Mouse (Mus musculus) liver, embryonic 11.5 days (tissue): ENCODE measurements around the gene Ptpre. TPM values are rescaled to one million over a fixed set of nuclear protein-coding genes. Genes with fewer than 3 reads are reported as not detected.
A peak's percentile ranks its signal among the peaks of the same experiment; 100 is the strongest.

ENCODE experiments used
- ATAC-seq: fragments of 200-750 bp; cut with Nextera tagmentation; replicated peaks from 2 replicates; pipeline ENCODE4 v1.8.0; 2017; ENCODE audit warnings: moderate number of reproducible peaks, mild to moderate bottlenecking, moderate TSS enrichment, moderate library complexity; ENCODE audit not compliant: low FRiP score
- DNase-seq: peaks from one replicate; pipeline ENCODE4 v3.0.0-alpha.2; 2017; ENCODE audit warnings: low spot score
- H3K27ac ChIP-seq: fragments of 300-500 bp; sonication (generic); 2 replicates; pipeline ENCODE4 v1.5.1; 2014; ENCODE audit warnings: mild to moderate bottlenecking, low read depth, low read length, control low read depth
- H3K27me3 ChIP-seq: fragments of 300-500 bp; sonication (generic); replicated peaks from 2 replicates; pipeline ENCODE4 v1.6.1; 2014; ENCODE audit warnings: low read length, mixed read lengths; ENCODE audit not compliant: control insufficient read depth, insufficient read depth
- H3K36me3 ChIP-seq: fragments of 300-500 bp; sonication (generic); 2 replicates; pipeline ENCODE4 v1.6.1; 2014; ENCODE audit warnings: mild to moderate bottlenecking, low read length, moderate library complexity, mixed read lengths; ENCODE audit not compliant: control insufficient read depth, insufficient read depth
- H3K4me1 ChIP-seq: fragments of 300-500 bp; sonication (generic); replicated peaks from 2 replicates; pipeline ENCODE4 v1.6.1; 2014; ENCODE audit warnings: low read length, mixed read lengths; ENCODE audit not compliant: control insufficient read depth, insufficient read depth
- H3K4me2 ChIP-seq: fragments of 300-500 bp; sonication (generic); 2 replicates; pipeline ENCODE4 v1.6.1; 2014; ENCODE audit warnings: mild to moderate bottlenecking, control low read depth, moderate library complexity
- H3K4me3 ChIP-seq: fragments of 300-500 bp; sonication (generic); 2 replicates; pipeline ENCODE4 v1.5.1; 2014; ENCODE audit warnings: low read depth, low read length, control low read depth
- H3K9ac ChIP-seq: fragments of 300-500 bp; sonication (generic); 2 replicates; pipeline ENCODE4 v1.6.1; 2014; ENCODE audit warnings: low read depth, low read length, control low read depth
- H3K9me3 ChIP-seq: fragments of 300-500 bp; sonication (generic); 2 replicates; pipeline ENCODE4 v1.6.1; 2016; ENCODE audit warnings: low read length, inconsistent platforms, mixed read lengths; ENCODE audit not compliant: control insufficient read depth
- WGBS: fragments of 180-500 bp; shearing (Covaris S2); extraction: QIAGEN DNeasy Blood & Tissue Kit; methylation state at CpG from one replicate; pipeline ENCODE4 v1.1.7; 2014; 5-methylcytosine and 5-hydroxymethylcytosine counted together
- polyA plus RNA-seq: library from polyadenylated mRNA; unstranded; fragments of >200 nt; fragmentation: Nextera tagmentation; extraction: Ambion mirVana; gene quantifications from 2 replicates; pipeline ENCODE4 v1.2.1, GENCODE M21; 2014

Ptpre gene
- polyA plus RNA-seq, 1 experiment from 2014 or later = 5.4 TPM

DNA sequence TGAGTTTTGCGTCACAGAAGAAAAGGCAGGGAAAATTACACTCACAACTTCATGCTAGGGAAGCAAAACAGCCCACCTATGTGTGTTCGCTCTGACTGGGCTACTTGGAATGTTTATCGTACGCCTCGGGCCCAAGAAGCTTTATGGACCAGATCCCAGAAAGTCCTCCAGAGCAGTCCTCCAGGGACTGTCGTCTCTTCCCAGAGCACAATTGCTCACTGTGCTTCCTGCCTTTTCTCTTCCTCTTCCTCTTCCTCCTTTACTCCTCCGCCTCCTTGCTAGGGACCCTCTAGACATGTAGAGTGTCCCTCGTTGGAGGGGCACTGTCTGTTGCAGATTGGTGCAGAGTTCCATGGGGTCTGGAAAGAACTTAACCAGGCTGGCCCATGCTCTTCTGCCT lies 111.5 kb downstream of the Ptpre start:
- Histone ChIP-seq H3K9me3 (no peaks in the 10 kb centered on the region), H3K4me3 (no peak overlapping the region), H3K4me2 (no peak overlapping the region), H3K27me3 (no peaks in the 10 kb centered on the region), H3K27ac (no peak overlapping the region), H3K36me3 (no peaks in the 10 kb centered on the region), H3K4me1 (no peaks in the 10 kb centered on the region), H3K9ac (no peak overlapping the region)
- DNase-seq (no peak), ATAC-seq (no peak)
- WGBS = 83% methylated on average over 8 of the region's 8 CpGs

DNA sequence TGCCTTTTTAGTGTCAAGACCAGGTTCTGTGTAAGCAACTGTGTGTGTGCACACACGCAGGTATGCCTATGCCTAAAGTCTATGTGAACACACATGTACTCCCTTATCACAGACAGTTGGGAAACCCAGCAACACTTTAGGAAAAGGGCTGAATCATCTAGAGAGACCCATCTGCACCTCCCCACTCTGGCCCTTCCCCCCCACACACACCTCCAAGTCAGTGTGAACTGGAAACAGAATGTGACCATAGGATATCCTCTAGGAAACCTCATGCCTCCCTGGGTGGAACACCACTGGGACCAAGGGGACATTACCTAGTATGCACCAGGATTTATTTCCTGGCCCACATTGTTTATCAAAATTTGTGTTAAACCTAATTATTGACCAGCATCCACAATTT lies 112.0 kb downstream of the Ptpre start:
- Histone ChIP-seq H3K9me3 (no peaks in the 10 kb centered on the region), H3K36me3 (no peaks in the 10 kb centered on the region), H3K4me1 (no peaks in the 10 kb centered on the region), H3K27ac (no peak overlapping the region), H3K4me2 (no peak overlapping the region), H3K4me3 (no peak overlapping the region), H3K9ac (no peak overlapping the region), H3K27me3 (no peaks in the 10 kb centered on the region)
- 96% methylated on average over 1 of the region's 1 CpGs for WGBS
- no peak for ATAC-seq
- DNase-seq = no peak

DNA sequence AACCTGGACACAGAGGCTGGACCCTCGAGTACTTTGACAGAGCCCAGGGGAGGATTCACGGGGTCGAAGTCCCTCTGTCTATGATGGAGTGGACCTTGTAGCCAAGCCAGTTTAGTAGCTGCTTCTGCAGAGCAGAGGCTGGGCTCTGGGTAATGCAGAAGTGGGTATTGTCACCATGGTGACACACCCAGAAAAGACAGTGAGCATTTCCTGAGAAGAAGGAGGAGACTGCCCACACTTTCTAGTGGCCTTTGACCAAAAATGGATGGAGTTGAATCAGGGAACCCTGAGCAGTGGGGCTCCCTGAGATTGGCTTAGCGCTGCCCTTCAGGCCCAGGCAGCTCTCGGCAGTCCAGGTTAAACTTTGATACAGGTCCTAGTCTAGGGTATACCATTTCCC lies 112.8 kb downstream of the Ptpre start:
- no peaks in the 10 kb centered on the region for H3K9me3 ChIP-seq
- no peaks in the 10 kb centered on the region for H3K4me1 ChIP-seq
- H3K27me3 ChIP-seq = no peaks in the 10 kb centered on the region
- H3K36me3 ChIP-seq = no peaks in the 10 kb centered on the region
- DNase-seq (no peak), ATAC-seq (no peak)
- no peak overlapping the region for H3K9ac ChIP-seq
- WGBS = 72% methylated on average over 5 of the region's 5 CpGs
- no peak overlapping the region for H3K4me3 ChIP-seq
- H3K4me2 ChIP-seq = no peak overlapping the region
- no peak overlapping the region for H3K27ac ChIP-seq

DNA sequence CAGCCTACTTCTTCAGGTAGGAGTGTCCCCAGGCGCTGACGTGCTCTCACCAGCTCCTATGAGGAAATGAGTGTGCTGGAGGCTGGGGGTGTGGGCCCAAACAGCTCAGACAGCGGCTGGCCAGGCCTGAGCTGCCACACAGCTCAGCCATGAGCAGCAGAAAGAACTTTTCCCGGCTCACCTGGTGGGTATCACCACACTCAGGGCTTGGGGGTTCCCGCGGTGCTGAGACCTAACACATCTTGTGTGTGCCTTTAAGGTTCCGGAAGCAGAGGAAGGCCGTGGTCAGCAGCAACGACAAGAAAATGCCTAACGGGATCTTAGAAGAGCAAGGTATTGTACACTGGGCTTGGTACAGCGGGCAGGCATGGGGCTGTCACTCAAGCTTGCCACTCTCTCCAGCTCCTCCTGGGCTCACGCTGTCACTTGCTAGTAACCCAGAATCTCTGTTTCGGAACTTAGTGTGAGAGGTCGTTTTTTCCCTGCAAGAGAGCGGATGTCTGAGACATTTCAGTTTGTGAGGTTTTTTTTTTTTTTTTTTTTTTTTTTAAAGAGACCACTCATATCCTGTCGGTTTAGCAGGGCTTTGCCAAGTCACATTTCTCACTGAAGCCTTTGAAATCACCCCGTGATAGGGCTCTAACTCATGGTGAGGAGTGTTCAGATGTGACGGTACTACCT lies 114.7 kb downstream of the Ptpre start:
- DNase-seq = no peak
- 64% methylated on average over 18 of the region's 18 CpGs for WGBS
- Histone ChIP-seq H3K9ac (no peak overlapping the region), H3K4me1 (no peaks in the 10 kb centered on the region), H3K4me3 (no peak overlapping the region), H3K9me3 (no peaks in the 10 kb centered on the region), H3K27me3 (no peaks in the 10 kb centered on the region), H3K36me3 (no peaks in the 10 kb centered on the region), H3K27ac (no peak overlapping the region), H3K4me2 (peak overlapping the region; percentile 28; the same call in 1 of the 2 replicates)
- ATAC-seq = no peak

DNA sequence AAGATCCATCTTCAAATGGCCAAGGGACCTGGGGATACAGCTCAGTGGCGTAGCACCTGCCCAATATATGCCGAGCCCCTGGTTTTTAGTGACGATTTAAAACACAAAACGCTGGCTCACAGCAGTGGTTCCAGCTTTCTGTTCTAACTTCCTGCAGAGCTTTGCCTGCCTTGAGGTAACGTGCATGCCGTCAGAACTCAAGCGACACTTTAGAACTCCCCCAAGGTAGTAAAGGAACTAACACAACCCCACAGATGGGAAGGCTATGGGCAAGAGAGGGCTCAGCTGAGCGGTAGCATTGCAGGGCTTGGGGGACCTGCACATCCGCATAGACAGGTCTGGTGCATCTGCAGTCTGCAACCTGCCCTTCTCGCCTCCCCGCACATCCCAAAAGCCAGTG lies 115.5 kb downstream of the Ptpre start:
- ATAC-seq (no peak), DNase-seq (no peak)
- Histone ChIP-seq H3K36me3 (no peaks in the 10 kb centered on the region), H3K9me3 (no peaks in the 10 kb centered on the region), H3K9ac (no peak overlapping the region), H3K4me2 (no peak overlapping the region), H3K27me3 (no peaks in the 10 kb centered on the region), H3K4me3 (no peak overlapping the region), H3K27ac (no peak overlapping the region), H3K4me1 (no peaks in the 10 kb centered on the region)
- WGBS = 80% methylated on average over 11 of the region's 11 CpGs

DNA sequence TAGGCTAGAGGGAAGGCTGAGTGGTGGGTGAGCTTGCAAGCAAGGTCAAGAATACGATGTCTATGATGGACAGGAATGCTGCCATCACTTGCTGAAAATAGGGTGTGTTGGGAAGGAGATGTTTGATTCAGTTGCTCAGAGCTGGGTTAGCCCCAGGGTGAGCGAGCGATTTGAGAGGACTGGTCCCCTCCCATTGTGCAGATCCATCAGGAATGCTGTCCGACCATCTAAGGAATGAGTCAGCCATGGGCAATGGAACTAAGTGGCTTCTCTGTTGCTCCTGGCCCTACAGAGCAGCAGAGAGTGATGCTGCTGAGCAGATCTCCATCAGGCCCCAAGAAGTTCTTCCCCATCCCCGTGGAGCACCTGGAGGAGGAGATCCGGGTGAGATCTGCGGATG lies 116.3 kb downstream of the Ptpre start:
- Histone ChIP-seq H3K27ac (no peak overlapping the region), H3K9me3 (no peaks in the 10 kb centered on the region), H3K27me3 (no peaks in the 10 kb centered on the region), H3K9ac (no peak overlapping the region), H3K4me3 (no peak overlapping the region), H3K36me3 (no peaks in the 10 kb centered on the region), H3K4me1 (no peaks in the 10 kb centered on the region), H3K4me2 (no peak overlapping the region)
- ATAC-seq = no peak
- WGBS = 83% methylated on average over 7 of the region's 7 CpGs
- DNase-seq = no peak

DNA sequence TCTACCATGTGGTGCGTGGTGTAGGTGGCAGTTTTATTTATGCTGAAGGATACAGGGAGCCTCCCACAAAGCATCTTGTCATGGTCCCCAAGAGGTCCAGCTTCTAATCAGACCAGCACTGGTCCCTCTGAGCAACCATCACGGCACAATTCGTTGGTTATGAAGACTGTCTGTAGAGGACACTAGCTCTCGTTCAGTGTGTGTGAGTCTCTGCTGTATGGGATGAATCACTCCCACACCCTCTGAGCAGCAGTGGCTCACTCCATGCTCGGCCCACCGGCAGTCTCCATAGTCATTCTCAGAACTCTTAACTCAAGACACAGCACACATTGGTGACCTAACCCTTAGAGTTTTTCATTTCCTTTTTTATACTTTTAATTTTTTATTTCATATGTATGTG lies 117.0 kb downstream of the Ptpre start:
- H3K36me3 ChIP-seq = no peaks in the 10 kb centered on the region
- H3K27me3 ChIP-seq = no peaks in the 10 kb centered on the region
- no peak overlapping the region for H3K9ac ChIP-seq
- no peak overlapping the region for H3K4me2 ChIP-seq
- DNase-seq (no peak), ATAC-seq (no peak)
- no peaks in the 10 kb centered on the region for H3K4me1 ChIP-seq
- no peaks in the 10 kb centered on the region for H3K9me3 ChIP-seq
- H3K27ac ChIP-seq = no peak overlapping the region
- WGBS = 83% methylated on average over 6 of the region's 6 CpGs
- H3K4me3 ChIP-seq = no peak overlapping the region

DNA sequence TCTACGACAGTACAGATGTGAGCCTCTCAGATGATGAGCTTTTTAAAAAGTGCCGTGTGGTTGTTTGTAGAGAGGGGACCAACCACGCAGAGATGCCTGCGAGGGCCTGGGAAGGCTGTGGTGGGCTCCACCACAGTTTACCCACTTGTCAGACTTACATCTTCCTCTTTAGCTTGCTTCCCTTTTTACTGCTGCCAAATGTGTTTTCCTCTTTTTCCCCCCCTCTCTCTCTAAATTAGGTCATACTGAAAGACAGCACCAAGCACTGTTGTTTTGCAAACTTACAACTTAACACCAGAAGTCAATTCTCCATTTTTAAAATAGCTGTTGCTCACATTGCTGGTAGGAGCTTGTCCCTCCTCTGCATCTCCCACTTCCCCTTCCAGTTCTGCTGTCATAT lies 117.8 kb downstream of the Ptpre start:
- Histone ChIP-seq H3K36me3 (no peaks in the 10 kb centered on the region), H3K4me1 (no peaks in the 10 kb centered on the region), H3K4me3 (no peak overlapping the region), H3K27me3 (no peaks in the 10 kb centered on the region), H3K9me3 (no peaks in the 10 kb centered on the region), H3K4me2 (no peak overlapping the region), H3K9ac (no peak overlapping the region), H3K27ac (no peak overlapping the region)
- WGBS = 68% methylated on average over 4 of the region's 4 CpGs
- ATAC-seq (no peak), DNase-seq (no peak)

DNA sequence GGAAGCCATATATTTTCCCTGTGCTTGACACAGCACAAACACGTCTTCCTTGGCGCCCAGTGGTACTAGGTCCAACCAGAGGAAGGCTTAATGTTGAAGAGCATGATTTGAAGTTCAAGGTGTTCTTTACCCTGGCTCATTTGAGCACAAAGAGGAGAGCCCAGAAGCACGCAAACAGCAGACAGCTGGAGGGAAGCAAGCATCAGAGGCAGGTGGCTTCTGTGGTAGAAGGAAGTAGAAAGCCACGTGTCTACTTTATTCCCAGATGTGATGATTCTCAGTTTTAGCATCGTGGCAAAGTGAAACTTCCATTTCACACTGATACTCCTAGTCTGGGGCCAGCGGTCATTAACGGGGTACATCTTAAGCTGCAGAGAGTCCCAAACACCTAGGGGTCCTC lies 120.9 kb downstream of the Ptpre start:
- H3K9ac ChIP-seq = no peak overlapping the region
- 81% methylated on average over 7 of the region's 7 CpGs for WGBS
- H3K27me3 ChIP-seq = no peaks in the 10 kb centered on the region
- H3K4me2 ChIP-seq = no peak overlapping the region
- H3K36me3 ChIP-seq = no peaks in the 10 kb centered on the region
- H3K4me3 ChIP-seq = no peak overlapping the region
- no peak overlapping the region for H3K27ac ChIP-seq
- no peaks in the 10 kb centered on the region for H3K9me3 ChIP-seq
- ATAC-seq (no peak), DNase-seq (no peak)
- no peaks in the 10 kb centered on the region for H3K4me1 ChIP-seq
